Mouse (Mus musculus) hindbrain, postnatal 0 days (tissue): ENCODE results near the gene Syt17. TPM values are rescaled to one million over a fixed set of nuclear protein-coding genes. Genes with fewer than 3 reads are reported as not detected.

ENCODE experiments used
- ATAC-seq: fragments of 200-750 bp; cut with Nextera tagmentation; 2 replicates; pipeline ENCODE4 v1.8.0; 2017; ENCODE audit warnings: mild to moderate bottlenecking, moderate TSS enrichment, moderate library complexity
- DNase-seq: peaks from one replicate; pipeline ENCODE4 v3.0.0-alpha.2; 2015; ENCODE audit warnings: low spot score
- H3K27ac ChIP-seq: fragments of 300-500 bp; sonication (generic); 2 replicates; pipeline ENCODE4 v1.5.1; 2014; ENCODE audit warnings: mild to moderate bottlenecking
- H3K27me3 ChIP-seq: fragments of 300-500 bp; sonication (generic); 2 replicates; pipeline ENCODE4 v1.6.1; 2014; ENCODE audit warnings: low read length, mixed read lengths; ENCODE audit not compliant: insufficient read depth
- H3K36me3 ChIP-seq: fragments of 300-500 bp; sonication (generic); 2 replicates; pipeline ENCODE4 v1.6.1; 2014; ENCODE audit warnings: low read length, mixed read lengths; ENCODE audit not compliant: insufficient read depth
- H3K4me1 ChIP-seq: fragments of 300-500 bp; sonication (generic); 2 replicates; pipeline ENCODE4 v1.6.1; 2014; ENCODE audit warnings: antibody characterized with exemption, low read length, mixed read lengths; ENCODE audit not compliant: insufficient read depth
- H3K4me2 ChIP-seq: fragments of 300-500 bp; sonication (generic); 2 replicates; pipeline ENCODE4 v1.6.1; 2014; ENCODE audit warnings: low read depth, mild to moderate bottlenecking, low read length, moderate library complexity, mixed read lengths
- H3K4me3 ChIP-seq: fragments of 300-500 bp; sonication (generic); 2 replicates; pipeline ENCODE4 v1.5.1; 2014; ENCODE audit warnings: low read length
- H3K9ac ChIP-seq: fragments of 300-500 bp; sonication (generic); replicated peaks from 2 replicates; pipeline ENCODE4 v1.6.1; 2014; ENCODE audit warnings: mild to moderate bottlenecking, low read length, moderate library complexity, mixed read lengths
- H3K9me3 ChIP-seq: fragments of 300-500 bp; sonication (generic); 2 replicates; pipeline ENCODE4 v1.6.1; 2016; ENCODE audit warnings: low read length, mixed read lengths
- CTCF ChIP-seq: IDR thresholded peaks from 2 replicates; pipeline ENCODE4 v1.5.1; 2016; ENCODE audit warnings: antibody characterized with exemption, control low read depth, low read depth
- WGBS: fragments of 180-500 bp; shearing (Covaris S2); extraction: QIAGEN DNeasy Blood & Tissue Kit; methylation state at CpG from one replicate; pipeline ENCODE4 v1.1.7; 2014; 5-methylcytosine and 5-hydroxymethylcytosine counted together
- polyA plus RNA-seq: library from polyadenylated mRNA; unstranded; fragments of >200 nt; fragmentation: Nextera tagmentation; extraction: Ambion mirVana; gene quantifications from 2 replicates; pipeline ENCODE4 v1.2.1, GENCODE M21; 2015
- total RNA-seq: library from RNA; depleted of rRNA; stranded (reverse); fragments of >200 nt; gene quantifications from 2 replicates; pipeline ENCODE4 v1.2.3, GENCODE M21; 2014

The Syt17 gene
- total and polyA plus RNA-seq, 2 experiments from 2014 or later = 30.7 to 50.9 TPM

GRCm38 (mm10) chr7:118480160-118480709, 32.2 kb upstream of the Syt17 start:
- no peak for ATAC-seq
- 88% methylated on average over 9 of the region's 9 CpGs for WGBS
- Histone ChIP-seq H3K4me3 (no peak overlapping the region), H3K9me3 (no peaks in the 10 kb centered on the region), H3K4me1 (no peaks in the 10 kb centered on the region), H3K27me3 (no peaks in the 10 kb centered on the region), H3K27ac (no peak overlapping the region), H3K36me3 (no peaks in the 10 kb centered on the region), H3K9ac (no peak overlapping the region), H3K4me2 (no peak overlapping the region)
- TF ChIP-seq CTCF = no peak
- no peak for DNase-seq

GRCm38 (mm10) chr7:118478835-118479312, 30.9 kb upstream of the Syt17 start:
- Histone ChIP-seq H3K27ac (0 out of 2 replicates have a peak overlapping the region, but pooled peaks have one; percentile 15), H3K27me3 (no peaks in the 10 kb centered on the region), H3K9me3 (no peaks in the 10 kb centered on the region), H3K4me2 (no peak overlapping the region), H3K9ac (no peak overlapping the region), H3K4me3 (no peak overlapping the region), H3K36me3 (no peaks in the 10 kb centered on the region), H3K4me1 (no peaks in the 10 kb centered on the region)
- ATAC-seq = no peak
- DNase-seq = no peak
- 58% methylated on average over 3 of the region's 3 CpGs for WGBS
- no peak for TF ChIP-seq CTCF

GRCm38 (mm10) chr7:118476428-118476827, 28.4 kb upstream of the Syt17 start:
- no peaks in the 10 kb centered on the region for H3K27me3 ChIP-seq
- no peaks in the 10 kb centered on the region for H3K4me1 ChIP-seq
- H3K4me3 ChIP-seq = no peak overlapping the region
- no peak overlapping the region for H3K27ac ChIP-seq
- DNase-seq (no peak), ATAC-seq (no peak)
- no peak overlapping the region for H3K9ac ChIP-seq
- 80% methylated on average over 5 of the region's 5 CpGs for WGBS
- TF ChIP-seq CTCF = no peak
- H3K36me3 ChIP-seq = no peaks in the 10 kb centered on the region
- no peak overlapping the region for H3K4me2 ChIP-seq
- H3K9me3 ChIP-seq = no peaks in the 10 kb centered on the region

DNA sequence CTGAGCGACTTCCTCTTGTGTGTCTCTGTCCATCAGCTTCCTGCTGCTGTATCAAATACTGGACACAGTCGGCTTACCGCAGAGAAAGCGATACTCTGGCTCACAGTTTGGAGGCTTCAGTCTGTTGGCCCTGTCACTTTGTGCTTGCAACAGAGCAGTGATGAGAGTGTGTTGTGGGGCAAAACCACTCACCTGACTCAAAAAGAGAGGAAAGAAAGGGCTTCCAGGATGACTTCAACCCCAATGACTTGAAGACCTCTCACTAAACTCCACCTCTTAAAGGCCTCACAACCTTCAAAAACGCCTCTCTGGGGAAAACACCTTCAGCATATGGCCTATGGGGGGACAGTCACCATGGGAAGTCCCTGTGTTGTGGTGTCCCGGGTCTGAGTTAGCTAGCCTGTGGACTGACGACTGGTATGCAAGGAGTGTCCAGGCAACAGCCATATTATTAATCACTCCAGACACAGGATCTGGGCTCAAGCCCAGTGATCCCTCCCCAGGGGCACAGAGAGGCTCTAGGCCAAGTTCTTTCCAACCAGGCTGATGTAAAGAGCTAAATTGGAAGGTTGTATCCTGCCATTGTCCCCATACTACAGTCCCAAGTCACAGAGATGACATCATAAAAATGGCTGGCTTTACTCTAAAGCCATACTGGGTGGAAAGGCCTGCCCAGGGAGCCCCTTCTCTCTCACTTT, 27.1 kb upstream of the Syt17 start:
- no peak for TF ChIP-seq CTCF
- DNase-seq (no peak), ATAC-seq (no peak)
- Histone ChIP-seq H3K4me3 (no peak overlapping the region), H3K9me3 (no peaks in the 10 kb centered on the region), H3K27me3 (no peaks in the 10 kb centered on the region), H3K4me2 (no peak overlapping the region), H3K9ac (no peak overlapping the region), H3K4me1 (no peaks in the 10 kb centered on the region), H3K27ac (no peak overlapping the region), H3K36me3 (no peaks in the 10 kb centered on the region)
- 80% methylated on average over 7 of the region's 7 CpGs for WGBS

DNA sequence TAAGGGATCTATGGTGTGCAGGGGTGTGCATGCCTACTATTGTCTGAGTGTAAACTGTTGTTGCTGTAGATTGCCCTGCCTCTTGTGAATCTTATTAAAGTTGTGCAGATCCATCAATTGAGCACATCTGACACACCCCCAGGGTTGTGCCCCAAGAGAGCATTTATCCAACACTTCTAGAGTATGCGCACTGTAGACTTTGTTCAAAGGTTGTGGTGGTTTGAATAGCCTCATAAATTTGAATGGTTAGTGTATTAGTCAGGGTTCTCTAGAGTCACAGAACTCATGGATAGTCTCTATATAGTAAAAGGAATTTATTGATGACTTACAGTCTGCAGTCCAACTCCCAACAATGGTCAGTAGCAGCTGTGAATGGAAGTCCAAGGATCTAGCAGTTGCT, 24.9 kb upstream of the Syt17 start:
- ATAC-seq = no peak
- TF ChIP-seq CTCF = no peak
- DNase-seq = no peak

DNA sequence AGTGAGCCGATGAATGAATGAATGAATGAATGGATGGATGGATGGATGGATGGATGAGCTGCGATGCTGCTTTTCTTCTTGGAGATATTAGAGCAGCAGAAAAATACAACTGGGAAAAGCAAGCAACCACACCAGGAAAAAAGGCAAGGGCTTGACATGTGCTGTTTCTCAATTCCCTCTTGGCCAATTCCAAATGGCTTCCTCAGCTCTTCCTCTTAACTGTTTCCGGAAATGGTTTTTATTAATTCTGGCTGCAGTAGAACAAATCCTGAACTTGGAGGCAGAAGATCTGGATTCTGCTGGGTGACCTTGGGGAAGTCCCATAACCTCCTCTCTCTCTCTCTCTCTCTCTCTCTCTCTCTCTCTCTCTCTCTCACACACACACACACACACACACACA, 20.0 kb upstream of the Syt17 start:
- ATAC-seq = no peak
- H3K9ac ChIP-seq = no peak overlapping the region
- no peaks in the 10 kb centered on the region for H3K36me3 ChIP-seq
- H3K4me1 ChIP-seq = peaks cover under 1% of the 10 kb centered on the region; the same call in 1 of the 2 replicates
- WGBS = 92% methylated on average over 3 of the region's 3 CpGs
- H3K4me2 ChIP-seq = no peak overlapping the region
- no peak overlapping the region for H3K27ac ChIP-seq
- no peak for DNase-seq
- H3K9me3 ChIP-seq = no peaks in the 10 kb centered on the region
- no peak for TF ChIP-seq CTCF
- no peak overlapping the region for H3K4me3 ChIP-seq
- H3K27me3 ChIP-seq = no peaks in the 10 kb centered on the region

More for the DNA sequence above, 24.9 kb upstream of the Syt17 start:
- H3K9me3 ChIP-seq = no peaks in the 10 kb centered on the region
- H3K4me2 ChIP-seq = no peak overlapping the region
- no peaks in the 10 kb centered on the region for H3K36me3 ChIP-seq
- WGBS = 66% methylated on average over 1 of the region's 1 CpGs
- H3K4me1 ChIP-seq = no peaks in the 10 kb centered on the region
- no peaks in the 10 kb centered on the region for H3K27me3 ChIP-seq
- H3K4me3 ChIP-seq = no peak overlapping the region
- H3K9ac ChIP-seq = no peak overlapping the region
- no peak overlapping the region for H3K27ac ChIP-seq

GRCm38 (mm10) chr7:118464432-118464831, 16.4 kb upstream of the Syt17 start:
- no peak for TF ChIP-seq CTCF
- no peak overlapping the region for H3K9ac ChIP-seq
- no peaks in the 10 kb centered on the region for H3K27me3 ChIP-seq
- no peak overlapping the region for H3K4me3 ChIP-seq
- H3K36me3 ChIP-seq = no peaks in the 10 kb centered on the region
- H3K27ac ChIP-seq = no peak overlapping the region
- peaks cover 4% of the 10 kb centered on the region; the same call in 1 of the 2 replicates for H3K4me1 ChIP-seq
- ATAC-seq (no peak), DNase-seq (no peak)
- no peak overlapping the region for H3K4me2 ChIP-seq
- H3K9me3 ChIP-seq = no peaks in the 10 kb centered on the region
- 63% methylated on average over 4 of the region's 4 CpGs for WGBS
